ENCODE assay signal across 12 mouse cellular contexts in the genomic region with DNA sequence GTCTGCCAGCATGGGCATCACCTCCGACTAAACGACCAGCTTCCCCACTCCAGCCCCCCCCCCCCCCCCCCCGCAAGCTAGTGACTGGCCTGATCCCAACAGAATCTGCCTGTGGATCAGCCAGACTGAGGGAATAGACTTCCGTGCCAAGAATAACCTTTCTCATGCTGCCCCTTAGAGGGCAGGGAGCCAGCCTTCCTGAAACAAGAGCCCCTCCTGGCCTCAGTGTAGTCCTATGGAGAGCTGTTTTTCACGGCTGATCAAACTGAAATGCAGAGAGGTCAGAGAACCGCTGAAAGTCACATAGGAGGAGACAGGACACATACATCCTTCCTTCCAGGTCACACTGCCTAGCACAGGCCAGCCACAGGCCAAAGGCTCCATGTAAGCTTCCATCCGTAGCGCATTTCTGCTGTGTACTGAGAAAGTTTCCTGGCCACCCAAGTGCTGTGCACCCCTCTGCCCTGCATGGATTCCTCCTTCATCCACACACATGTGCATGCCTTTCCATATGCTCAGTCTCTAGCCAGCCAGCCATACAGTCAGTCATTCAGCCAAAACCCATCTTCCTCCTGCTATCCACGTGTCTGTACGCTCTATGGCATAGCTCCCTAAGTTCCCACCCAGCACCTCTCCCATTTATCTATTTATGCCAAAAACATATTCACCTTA. TPM values are rescaled to one million over a fixed set of nuclear protein-coding genes. Genes with fewer than 3 reads are reported as not detected.
A peak's percentile ranks its signal among the peaks of the same experiment; 100 is the strongest.
DNase-seq lines count a peak whose midpoint lies in the region; ATAC-seq and TF ChIP-seq lines count a peak whose summit lies in the region.
"Had no signal": no experiment of that assay in that cellular context is flagged by ENCODE, and none has a peak within 500 bp of the region (broad histone marks: within the 10 kb centered on the region; RNA-seq: fewer than 3 reads in every experiment).

No protein-coding gene starts in this region.

- WGBS in forebrain, embryonic 13.5 days = 29% methylated on average over 9 of the region's 10 CpGs
- 37% methylated on average over 9 of the region's 10 CpGs for whole genome bisulfite sequencing in forebrain, embryonic 12.5 days
- WGBS in kidney, postnatal 0 days = 23% methylated on average over 9 of the region's 10 CpGs
- 28% methylated on average over 10 of the region's 10 CpGs for WGBS in embryonic facial prominence, embryonic 13.5 days
- WGBS in limb, embryonic 13.5 days = 44% methylated on average over 10 of the region's 10 CpGs

- peak; percentile 36 for DNase-seq in kidney, postnatal 0 days (ENCODE audit: low spot score)
- no peak for DNase-seq in kidney, postnatal 36 days
- DNase-seq in left cerebral cortex, adult 2 months (ENCODE audit: extremely low spot score in 1 of 2, low spot score in 2 of 2) = no peak
- no peak for DNase-seq in frontal cortex, postnatal 14 days (ENCODE audit: low spot score in 2 of 2)
- DNase-seq: gastrocnemius, postnatal 10 days; lung, postnatal 36 days had no signal

- no peak for TF ChIP-seq CTCF in kidney, postnatal 0 days (IDR thresholded peaks at IDR 0.05; ENCODE audit: low read depth)
- TF ChIP-seq CTCF in left cerebral cortex, adult 2 months (IDR thresholded peaks at IDR 0.05) = no peak

- H3K27me3 ChIP-seq in forebrain, embryonic 13.5 days = peaks cover 20% of the 10 kb centered on the region
- H3K27me3 ChIP-seq in forebrain, embryonic 12.5 days = peaks cover 12% of the 10 kb centered on the region
- no peaks in the 10 kb centered on the region for H3K27me3 ChIP-seq in kidney, postnatal 0 days (ENCODE audit: insufficient read depth, low read length)
- H3K27me3 ChIP-seq in embryonic facial prominence, embryonic 13.5 days = peaks cover 17% of the 10 kb centered on the region
- peaks cover 25% of the 10 kb centered on the region for H3K27me3 ChIP-seq in limb, embryonic 13.5 days

- intact Hi-C loops in left cerebral cortex, adult 2 months (cut with DNase I) = no loop called here

- H3K4me1 ChIP-seq in forebrain, embryonic 13.5 days = peaks cover 32% of the 10 kb centered on the region
- peaks cover 29% of the 10 kb centered on the region for H3K4me1 ChIP-seq in forebrain, embryonic 12.5 days
- H3K4me1 ChIP-seq in kidney, postnatal 0 days (replicated peaks; ENCODE audit: insufficient read depth, low read length) = no peaks in the 10 kb centered on the region
- peaks cover 27% of the 10 kb centered on the region for H3K4me1 ChIP-seq in embryonic facial prominence, embryonic 13.5 days
- H3K4me1 ChIP-seq in limb, embryonic 13.5 days = peaks cover 27% of the 10 kb centered on the region

- no peak overlapping the region for H3K4me3 ChIP-seq in forebrain, embryonic 13.5 days
- H3K4me3 ChIP-seq in forebrain, embryonic 12.5 days (replicated peaks) = no peak overlapping the region
- no peak overlapping the region for H3K4me3 ChIP-seq in kidney, postnatal 0 days (replicated peaks; ENCODE audit: low read depth, low read length)
- no peak overlapping the region for H3K4me3 ChIP-seq in embryonic facial prominence, embryonic 13.5 days
- no peak overlapping the region for H3K4me3 ChIP-seq in limb, embryonic 13.5 days
- no peak overlapping the region for H3K4me3 ChIP-seq in left cerebral cortex, adult 2 months

- no peak overlapping the region; the same call in none of the 2 replicates for H3K27ac ChIP-seq in forebrain, embryonic 13.5 days
- H3K27ac ChIP-seq in forebrain, embryonic 12.5 days = no peak overlapping the region
- no peak overlapping the region for H3K27ac ChIP-seq in kidney, postnatal 0 days
- H3K27ac ChIP-seq in embryonic facial prominence, embryonic 13.5 days = peak overlapping the region; percentile 30; the same call in 1 of the 2 replicates
- peak overlapping the region; percentile 63; the same call in 1 of the 2 replicates for H3K27ac ChIP-seq in limb, embryonic 13.5 days
- no peak overlapping the region for H3K27ac ChIP-seq in left cerebral cortex, adult 2 months
- H3K27ac ChIP-seq: liver, embryonic 14.5 days had no signal

- H3K4me2 ChIP-seq in forebrain, embryonic 13.5 days = no peak overlapping the region
- no peak overlapping the region for H3K4me2 ChIP-seq in forebrain, embryonic 12.5 days
- no peak overlapping the region for H3K4me2 ChIP-seq in kidney, postnatal 0 days (ENCODE audit: low read length)
- no peak overlapping the region for H3K4me2 ChIP-seq in embryonic facial prominence, embryonic 13.5 days
- peak overlapping the region; percentile 27; the same call in 1 of the 2 replicates for H3K4me2 ChIP-seq in limb, embryonic 13.5 days (replicated peaks)

- no peaks in the 10 kb centered on the region for H3K9me3 ChIP-seq in forebrain, embryonic 13.5 days (replicated peaks)
- H3K9me3 ChIP-seq in forebrain, embryonic 12.5 days = peaks cover 3% of the 10 kb centered on the region; the same call in 1 of the 2 replicates
- no peaks in the 10 kb centered on the region for H3K9me3 ChIP-seq in kidney, postnatal 0 days (replicated peaks; ENCODE audit: low read length)
- H3K9me3 ChIP-seq in embryonic facial prominence, embryonic 13.5 days = no peaks in the 10 kb centered on the region
- peaks cover 6% of the 10 kb centered on the region; the same call in 1 of the 2 replicates for H3K9me3 ChIP-seq in limb, embryonic 13.5 days

- H3K9ac ChIP-seq in forebrain, embryonic 13.5 days = peak overlapping the region; percentile 5; the same call in 1 of the 2 replicates
- H3K9ac ChIP-seq in forebrain, embryonic 12.5 days = no peak overlapping the region
- no peak overlapping the region for H3K9ac ChIP-seq in kidney, postnatal 0 days (ENCODE audit: low read depth, low read length)
- H3K9ac ChIP-seq in embryonic facial prominence, embryonic 13.5 days = no peak overlapping the region
- H3K9ac ChIP-seq in limb, embryonic 13.5 days = no peak overlapping the region
- H3K9ac ChIP-seq: liver, embryonic 14.5 days had no signal

- H3K36me3 ChIP-seq in forebrain, embryonic 13.5 days (ENCODE audit: poor library complexity, severe bottlenecking) = peaks cover 15% of the 10 kb centered on the region; the same call in 1 of the 2 replicates
- peaks cover 17% of the 10 kb centered on the region for H3K36me3 ChIP-seq in forebrain, embryonic 12.5 days (replicated peaks)
- no peaks in the 10 kb centered on the region for H3K36me3 ChIP-seq in kidney, postnatal 0 days (ENCODE audit: insufficient read depth, low read length)
- H3K36me3 ChIP-seq in embryonic facial prominence, embryonic 13.5 days = peaks cover 12% of the 10 kb centered on the region
- peaks cover 7% of the 10 kb centered on the region; the same call in 1 of the 2 replicates for H3K36me3 ChIP-seq in limb, embryonic 13.5 days

- 0 out of 2 replicates have a peak, but pooled peaks have one; percentile 41 for ATAC-seq in forebrain, embryonic 13.5 days
- ATAC-seq in forebrain, embryonic 12.5 days (ENCODE audit: low FRiP score) = no peak
- ATAC-seq in kidney, postnatal 0 days (replicated peaks; ENCODE audit: low FRiP score, low read depth) = no peak
- peak; percentile 68 for ATAC-seq in embryonic facial prominence, embryonic 13.5 days (ENCODE audit: insufficient number of reproducible peaks, insufficient read depth, low FRiP score, low TSS enrichment, low read depth)
- peak; percentile 78 for ATAC-seq in limb, embryonic 13.5 days (ENCODE audit: low FRiP score, low read depth)

RNA-seq across cellular contexts. Expression of a gene that starts 18.2 kb away (rescaled TPM):
- 10.7 and 13.0 TPM in 2 replicates for polyA plus RNA-seq in forebrain, embryonic 13.5 days (2015; fragmentation: Nextera tagmentation; extraction: Ambion mirVana)
- polyA plus RNA-seq in forebrain, embryonic 12.5 days (2016; fragmentation: Nextera tagmentation; extraction: Ambion mirVana) = 17.9 and 20.4 TPM in 2 replicates
- polyA plus RNA-seq in kidney, postnatal 0 days (2015; fragmentation: Nextera tagmentation; extraction: Ambion mirVana) = 3.0 and 3.3 TPM in 2 replicates
- 22.9 and 24.1 TPM in 2 replicates for polyA plus RNA-seq in embryonic facial prominence, embryonic 13.5 days (2015; fragmentation: Nextera tagmentation; extraction: Ambion mirVana)
- polyA plus RNA-seq in limb, embryonic 13.5 days (2015; fragmentation: Nextera tagmentation; extraction: Ambion mirVana) = 18.5 and 22.0 TPM in 2 replicates
- total RNA-seq in left cerebral cortex, adult 2 months (2021) = 10 to 100 TPM; 72.2 to 74.2 TPM
- polyA plus RNA-seq: C2C12 had no signal

Comparison
In these comparisons a context has a peak if more than half of its experiments do, and no peak if none do; other contexts are left out.
1. ATAC-seq: peak in forebrain, embryonic 13.5 days (single experiment), embryonic facial prominence, embryonic 13.5 days (single experiment) and limb, embryonic 13.5 days (single experiment); none in forebrain, embryonic 12.5 days (single experiment) and kidney, postnatal 0 days (single experiment).
2. H3K27ac ChIP-seq: peak in embryonic facial prominence, embryonic 13.5 days (single experiment) and limb, embryonic 13.5 days (single experiment); none in forebrain, embryonic 13.5 days (single experiment), forebrain, embryonic 12.5 days (single experiment), kidney, postnatal 0 days (single experiment) and left cerebral cortex, adult 2 months (single experiment).